Mouse (Mus musculus) embryonic facial prominence, embryonic 13.5 days (tissue): ENCODE measurements at regions not wholly inside any gene's neighbourhood (a gene's known extent, or its start where the extent isn't known, plus 50 kb on each side); places are given as distances from the start of the nearest gene placed in this dataset.

Experiments
- ATAC-seq: fragments of 200-750 bp; cut with Nextera tagmentation; 2 replicates; pipeline ENCODE4 v1.8.0; 2017; ENCODE audit warnings: low read depth; ENCODE audit not compliant: insufficient number of reproducible peaks, insufficient read depth, low FRiP score, low TSS enrichment
- H3K27ac ChIP-seq: fragments of 300-500 bp; sonication (generic); 2 replicates; pipeline ENCODE4 v1.5.1; 2015; ENCODE audit warnings: moderate library complexity, mild to moderate bottlenecking, inconsistent platforms
- H3K27me3 ChIP-seq: fragments of 300-500 bp; sonication (generic); 2 replicates; pipeline ENCODE4 v1.6.1; 2015; ENCODE audit warnings: mild to moderate bottlenecking, inconsistent platforms
- H3K36me3 ChIP-seq: fragments of 300-500 bp; sonication (generic); 2 replicates; pipeline ENCODE4 v1.6.1; 2015; ENCODE audit warnings: mild to moderate bottlenecking, inconsistent platforms
- H3K4me1 ChIP-seq: fragments of 300-500 bp; sonication (generic); 2 replicates; pipeline ENCODE4 v1.6.1; 2015; ENCODE audit warnings: inconsistent platforms
- H3K4me2 ChIP-seq: fragments of 300-500 bp; sonication (generic); 2 replicates; pipeline ENCODE4 v1.6.1; 2015; ENCODE audit warnings: moderate library complexity, mild to moderate bottlenecking, inconsistent platforms
- H3K4me3 ChIP-seq: fragments of 300-500 bp; sonication (generic); 2 replicates; pipeline ENCODE4 v1.5.1; 2015; ENCODE audit warnings: mild to moderate bottlenecking, inconsistent platforms
- H3K9ac ChIP-seq: fragments of 300-500 bp; sonication (generic); 2 replicates; pipeline ENCODE4 v1.6.1; 2015; ENCODE audit warnings: mild to moderate bottlenecking, inconsistent platforms
- H3K9me3 ChIP-seq: fragments of 300-500 bp; sonication (generic); 2 replicates; pipeline ENCODE4 v1.6.1; 2016; ENCODE audit warnings: inconsistent platforms
- WGBS: fragments of 180-500 bp; shearing (Covaris S2); methylation state at CpG from one replicate; pipeline ENCODE4 v1.1.7; 2015; ENCODE audit warnings: mixed read lengths; 5-methylcytosine and 5-hydroxymethylcytosine counted together

GRCm38 (mm10) chr6:147416592-147416991 lies 59.0 kb upstream of the Ccdc91 start:
- Histone ChIP-seq H3K9ac (no peak overlapping the region), H3K27me3 (no peaks in the 10 kb centered on the region), H3K4me2 (no peak overlapping the region), H3K9me3 (no peaks in the 10 kb centered on the region), H3K36me3 (no peaks in the 10 kb centered on the region), H3K27ac (no peak overlapping the region), H3K4me3 (no peak overlapping the region), H3K4me1 (peaks cover 4% of the 10 kb centered on the region)
- WGBS: 21% methylated on average over 3 of the region's 3 CpGs
- no peak for ATAC-seq

- Histone ChIP-seq H3K27me3 (no peaks in the 10 kb centered on the region), H3K4me1 (peaks cover 4% of the 10 kb centered on the region), H3K9ac (no peak overlapping the region), H3K9me3 (no peaks in the 10 kb centered on the region), H3K4me2 (no peak overlapping the region), H3K36me3 (no peaks in the 10 kb centered on the region), H3K4me3 (no peak overlapping the region), H3K27ac (no peak overlapping the region)
- ATAC-seq: 0 out of 2 replicates have a peak, but pooled peaks have one; percentile 32
- 83% methylated on average over 3 of the region's 3 CpGs for WGBS
Observed at GRCm38 (mm10) chr6:147413713-147414112, 61.9 kb upstream of the Ccdc91 start.

- H3K4me1 ChIP-seq: no peaks in the 10 kb centered on the region
- no peak overlapping the region for H3K9ac ChIP-seq
- ATAC-seq: no peak
- H3K27me3 ChIP-seq: no peaks in the 10 kb centered on the region
- no peak overlapping the region for H3K4me3 ChIP-seq
- WGBS: 73% methylated on average over 6 of the region's 6 CpGs
- H3K9me3 ChIP-seq: no peaks in the 10 kb centered on the region
- no peak overlapping the region for H3K27ac ChIP-seq
- no peak overlapping the region for H3K4me2 ChIP-seq
- no peaks in the 10 kb centered on the region for H3K36me3 ChIP-seq
Observed at GRCm38 (mm10) chr6:147397984-147398383, 77.6 kb upstream of the Ccdc91 start.

- Histone ChIP-seq H3K4me3 (no peak overlapping the region), H3K4me2 (peak overlapping the region; percentile 26; the same call in 1 of the 2 replicates), H3K27me3 (no peaks in the 10 kb centered on the region), H3K4me1 (peaks cover 42% of the 10 kb centered on the region), H3K9me3 (no peaks in the 10 kb centered on the region), H3K9ac (no peak overlapping the region), H3K36me3 (no peaks in the 10 kb centered on the region), H3K27ac (peak overlapping the region; percentile 71)
- no peak for ATAC-seq
- 38% methylated on average over 14 of the region's 14 CpGs for WGBS
Observed at GRCm38 (mm10) chr6:147391425-147392158, 84.0 kb upstream of the Ccdc91 start.

GRCm38 (mm10) chr6:147390499-147390898 lies 85.1 kb upstream of the Ccdc91 start:
- no peak for ATAC-seq
- H3K36me3 ChIP-seq: no peaks in the 10 kb centered on the region
- H3K9ac ChIP-seq: no peak overlapping the region
- WGBS: 67% methylated on average over 5 of the region's 5 CpGs
- no peak overlapping the region for H3K27ac ChIP-seq
- no peak overlapping the region for H3K4me2 ChIP-seq
- H3K9me3 ChIP-seq: no peaks in the 10 kb centered on the region
- no peaks in the 10 kb centered on the region for H3K27me3 ChIP-seq
- peaks cover 42% of the 10 kb centered on the region for H3K4me1 ChIP-seq
- H3K4me3 ChIP-seq: no peak overlapping the region

GRCm38 (mm10) chr6:147388727-147389126 lies 86.9 kb upstream of the Ccdc91 start:
- Histone ChIP-seq H3K4me1 (peaks cover 47% of the 10 kb centered on the region), H3K27me3 (no peaks in the 10 kb centered on the region), H3K4me3 (no peak overlapping the region), H3K36me3 (no peaks in the 10 kb centered on the region), H3K4me2 (no peak overlapping the region), H3K9me3 (no peaks in the 10 kb centered on the region), H3K27ac (no peak overlapping the region), H3K9ac (no peak overlapping the region)
- WGBS: 13% methylated on average over 2 of the region's 2 CpGs
- no peak for ATAC-seq

- H3K27me3 ChIP-seq: no peaks in the 10 kb centered on the region
- no peak overlapping the region for H3K4me3 ChIP-seq
- peaks cover 39% of the 10 kb centered on the region for H3K4me1 ChIP-seq
- no peak overlapping the region for H3K4me2 ChIP-seq
- H3K36me3 ChIP-seq: no peaks in the 10 kb centered on the region
- H3K9me3 ChIP-seq: no peaks in the 10 kb centered on the region
- no peak for ATAC-seq
- no peak overlapping the region for H3K9ac ChIP-seq
- 47% methylated on average over 1 of the region's 1 CpGs for WGBS
- H3K27ac ChIP-seq: no peak overlapping the region
Observed at GRCm38 (mm10) chr6:147385606-147386005, 90.0 kb upstream of the Ccdc91 start.

- Histone ChIP-seq H3K36me3 (no peaks in the 10 kb centered on the region), H3K9me3 (no peaks in the 10 kb centered on the region), H3K27me3 (no peaks in the 10 kb centered on the region), H3K4me2 (no peak overlapping the region), H3K27ac (no peak overlapping the region), H3K9ac (no peak overlapping the region), H3K4me1 (peaks cover 16% of the 10 kb centered on the region), H3K4me3 (no peak overlapping the region)
- WGBS: 76% methylated on average over 8 of the region's 8 CpGs
- ATAC-seq: no peak
Observed at GRCm38 (mm10) chr6:147380519-147380918, 95.1 kb upstream of the Ccdc91 start.

GRCm38 (mm10) chr6:147377679-147378078 lies 97.9 kb upstream of the Ccdc91 start:
- H3K4me2 ChIP-seq: no peak overlapping the region
- no peaks in the 10 kb centered on the region for H3K36me3 ChIP-seq
- H3K27me3 ChIP-seq: no peaks in the 10 kb centered on the region
- ATAC-seq: no peak
- no peaks in the 10 kb centered on the region for H3K9me3 ChIP-seq
- H3K4me3 ChIP-seq: no peak overlapping the region
- no peak overlapping the region for H3K27ac ChIP-seq
- peaks cover 11% of the 10 kb centered on the region; the same call in 1 of the 2 replicates for H3K4me1 ChIP-seq
- H3K9ac ChIP-seq: no peak overlapping the region
- WGBS: 90% methylated on average over 3 of the region's 3 CpGs

- Histone ChIP-seq H3K36me3 (no peaks in the 10 kb centered on the region), H3K27me3 (no peaks in the 10 kb centered on the region), H3K9ac (no peak overlapping the region), H3K4me2 (no peak overlapping the region), H3K4me1 (no peaks in the 10 kb centered on the region), H3K27ac (no peak overlapping the region), H3K9me3 (no peaks in the 10 kb centered on the region), H3K4me3 (no peak overlapping the region)
- WGBS: 53% methylated on average over 4 of the region's 4 CpGs
- no peak for ATAC-seq
Observed at GRCm38 (mm10) chr6:147371737-147372136, 103.9 kb upstream of the Ccdc91 start.

GRCm38 (mm10) chr6:147371336-147371735 lies 104.3 kb upstream of the Ccdc91 start:
- no peak overlapping the region for H3K4me2 ChIP-seq
- H3K4me1 ChIP-seq: no peaks in the 10 kb centered on the region
- no peak for ATAC-seq
- WGBS: 79% methylated on average over 3 of the region's 3 CpGs
- H3K9ac ChIP-seq: no peak overlapping the region
- H3K27ac ChIP-seq: no peak overlapping the region
- no peaks in the 10 kb centered on the region for H3K27me3 ChIP-seq
- no peaks in the 10 kb centered on the region for H3K36me3 ChIP-seq
- no peaks in the 10 kb centered on the region for H3K9me3 ChIP-seq
- no peak overlapping the region for H3K4me3 ChIP-seq

- H3K9ac ChIP-seq: no peak overlapping the region
- H3K4me1 ChIP-seq: peaks cover 17% of the 10 kb centered on the region
- H3K9me3 ChIP-seq: no peaks in the 10 kb centered on the region
- 66% methylated on average over 6 of the region's 6 CpGs for WGBS
- H3K27ac ChIP-seq: no peak overlapping the region
- no peaks in the 10 kb centered on the region for H3K27me3 ChIP-seq
- no peaks in the 10 kb centered on the region for H3K36me3 ChIP-seq
- ATAC-seq: no peak
- no peak overlapping the region for H3K4me2 ChIP-seq
- no peak overlapping the region for H3K4me3 ChIP-seq
Observed at GRCm38 (mm10) chr6:147362842-147363241, 98.9 kb upstream of the Pthlh start.
